Mouse (Mus musculus) embryonic fibroblast, embryonic 13.5 days (primary cell): ENCODE data around the gene Gm30302.

Source experiments
- CTCF ChIP-seq: IDR thresholded peaks from 2 replicates; pipeline ENCODE4 v1.5.1; 2011; ENCODE audit warnings: mild to moderate bottlenecking, control low read depth, low read length, moderate library complexity, borderline replicate concordance; ENCODE audit not compliant: insufficient read depth
- POLR2A ChIP-seq: IDR thresholded peaks from 2 replicates; pipeline ENCODE4 v1.6.1; 2011; ENCODE audit warnings: low read depth, mild to moderate bottlenecking, control low read depth, low read length, moderate library complexity

DNA sequence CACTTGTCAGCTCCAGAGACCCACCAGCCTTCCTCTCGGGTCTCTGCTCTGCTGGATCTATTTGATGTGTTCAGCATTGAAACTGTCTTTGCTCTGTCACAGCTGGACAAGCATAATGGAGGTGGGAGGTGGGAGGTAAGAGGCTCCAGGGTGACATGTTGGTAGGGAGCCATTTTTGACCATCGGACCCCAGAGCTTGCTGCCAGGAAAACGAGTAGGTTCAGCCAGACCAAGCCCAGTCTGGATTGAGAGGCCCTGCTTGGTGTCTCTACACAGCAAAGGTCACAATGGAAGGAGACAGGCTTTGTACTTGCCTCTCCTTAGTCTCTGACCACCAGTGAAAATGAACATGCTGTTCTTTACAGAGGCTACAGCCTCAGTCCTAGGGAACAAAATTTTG lies 47.3 kb upstream of the Gm30302 start:
- no peak for TF ChIP-seq CTCF
- TF ChIP-seq POLR2A = no peak
